Mouse (Mus musculus) frontal cortex, postnatal 14 days (tissue): ENCODE measurements around the gene Xylb.

ENCODE experiments used
- DNase-seq, 2 experiments: peaks; one replicate each; pipeline ENCODE4 v3.0.0; 2022; ENCODE audit warnings: low spot score in 2 of 2

The Xylb gene

DNA sequence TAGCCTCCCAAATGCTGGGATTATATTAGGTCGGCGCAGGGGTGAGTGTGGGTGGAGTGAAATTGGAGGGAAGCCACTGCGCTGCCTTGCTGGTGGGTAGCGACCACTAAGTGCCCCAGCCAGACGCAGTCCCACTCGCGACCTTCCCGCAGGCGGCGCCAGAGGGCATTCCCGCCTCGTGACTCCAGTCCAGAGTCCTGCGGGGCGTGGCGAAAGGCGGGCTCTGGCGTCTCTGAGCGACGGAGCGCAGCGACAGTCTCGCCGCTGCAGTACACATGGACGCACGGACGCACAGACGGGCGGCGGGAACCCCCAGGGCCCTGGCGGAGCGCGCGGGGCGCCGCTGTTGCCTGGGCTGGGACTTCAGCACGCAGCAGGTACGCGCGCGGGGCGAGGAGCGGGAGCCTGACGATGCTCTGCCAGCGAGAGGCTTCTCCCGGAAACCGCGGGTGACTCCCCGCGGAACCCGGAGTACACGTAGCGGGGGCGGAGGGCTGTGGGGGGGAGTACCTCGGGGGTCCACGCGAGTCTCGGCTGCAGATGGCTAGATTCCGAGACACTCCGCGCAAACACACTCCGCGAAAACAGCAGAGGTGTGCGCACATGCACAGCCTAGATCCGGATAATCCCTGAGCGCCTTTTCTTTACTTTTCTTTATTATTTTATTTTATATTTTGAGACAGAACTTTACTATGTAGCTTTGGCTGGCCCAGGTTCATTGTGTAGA is at the start of gene Xylb:
Gene Xylb, plus strand, starts transcription at position 51 of the 727 bp plus-strand sequence.
- peak; percentile 71 to 87 for DNase-seq

- no peak for DNase-seq
Observed at GRCm38 (mm10) chr9:119309067-119309466, 48.1 kb upstream of the Xylb start.

GRCm38 (mm10) chr9:119313096-119313495 is 44.1 kb upstream of the Xylb start:
- DNase-seq: no peak

DNA sequence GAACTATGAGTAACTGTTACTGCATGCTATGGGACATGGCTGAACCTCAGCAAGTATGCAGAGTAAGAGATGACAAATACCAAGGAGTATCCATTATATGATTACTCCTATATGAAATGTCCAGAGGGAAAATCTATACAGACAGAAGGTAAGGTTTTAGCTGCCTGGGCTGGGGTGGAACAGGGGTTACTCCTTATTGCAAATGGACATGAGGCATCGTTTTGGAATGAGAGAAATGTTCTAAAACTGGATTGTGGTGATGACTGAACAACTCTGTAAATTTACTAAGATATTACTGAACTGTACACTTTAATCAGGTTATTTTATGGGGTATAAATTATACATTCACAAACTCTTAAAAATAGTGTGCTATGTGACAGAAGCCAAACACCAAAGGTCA is 38.3 kb upstream of the Xylb start:
- DNase-seq: no peak

DNA sequence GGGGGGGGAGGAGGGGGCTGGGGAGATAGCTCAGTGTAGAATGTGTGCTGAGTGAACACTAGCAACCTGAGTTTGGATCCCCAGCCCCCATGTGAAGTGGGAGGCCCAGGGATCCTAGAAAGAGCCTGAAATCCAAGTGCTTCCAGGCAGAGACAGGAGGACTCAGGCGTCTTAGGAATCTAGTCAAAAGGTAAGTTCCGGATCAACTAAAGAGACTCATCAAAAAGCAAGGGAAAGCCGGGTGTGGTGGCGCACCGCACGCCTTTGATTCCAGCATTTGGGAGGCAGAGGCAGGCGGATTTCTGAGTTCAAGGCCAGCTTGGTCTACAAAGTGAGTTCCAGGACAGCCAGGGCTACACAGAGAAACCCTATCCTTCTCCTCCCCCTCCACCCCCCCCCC is 36.7 kb upstream of the Xylb start:
- no peak for DNase-seq

GRCm38 (mm10) chr9:119320946-119321345 is 36.2 kb upstream of the Xylb start:
- no peak for DNase-seq

GRCm38 (mm10) chr9:119321392-119322229 is 35.6 kb upstream of the Xylb start:
- peak; percentile 30 to 52 for DNase-seq

GRCm38 (mm10) chr9:119322289-119323259 is 34.6 kb upstream of the Xylb start, which contains the start of gene Oxsr1:
Gene Oxsr1 (minus strand): TSS chr9:119322427.
- peak; percentile 98 to 99 for DNase-seq

- no peak for DNase-seq
Observed at GRCm38 (mm10) chr9:119323260-119323645, 33.9 kb upstream of the Xylb start.

GRCm38 (mm10) chr9:119324130-119324529 is 33.1 kb upstream of the Xylb start:
- DNase-seq: no peak

GRCm38 (mm10) chr9:119328488-119328887 is 28.7 kb upstream of the Xylb start:
- no peak for DNase-seq

DNA sequence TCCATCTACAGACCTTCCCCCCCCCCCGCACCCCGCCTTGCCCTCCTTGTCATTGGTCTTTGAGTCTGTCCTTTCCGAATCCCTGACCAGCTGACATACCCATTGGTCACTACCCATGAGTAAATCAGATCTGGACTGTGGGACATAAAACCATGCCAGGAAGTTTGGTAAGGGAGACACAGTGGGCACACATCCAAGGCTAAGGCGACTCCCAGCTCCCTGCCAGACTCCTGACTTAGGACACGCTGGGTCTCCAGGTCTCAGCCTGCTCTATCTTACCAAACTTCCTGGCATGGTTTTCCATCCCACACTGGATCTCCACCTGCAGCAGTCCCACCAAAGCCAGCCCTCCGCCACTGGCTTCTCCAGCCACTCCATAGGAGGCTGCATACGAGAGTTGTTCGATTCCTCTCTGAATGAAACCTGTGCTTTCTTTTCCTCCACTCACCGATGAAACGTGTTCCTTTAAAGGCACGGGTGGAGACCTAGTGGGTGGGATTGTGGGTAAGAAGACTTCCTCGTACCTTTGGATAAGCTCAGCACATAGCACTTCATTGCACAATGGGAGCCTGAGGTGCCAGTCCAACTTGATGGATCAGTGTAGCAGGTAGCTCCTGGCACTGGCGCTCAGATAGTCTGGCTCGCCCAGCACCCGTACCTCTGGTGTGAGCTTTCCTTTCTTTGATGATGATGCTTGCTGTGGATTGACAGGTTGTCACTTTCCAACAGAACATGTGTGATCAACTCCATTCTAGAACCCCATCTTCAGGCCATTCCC is 26.8 kb upstream of the Xylb start:
- no peak for DNase-seq

- DNase-seq: no peak
Observed at GRCm38 (mm10) chr9:119334324-119334723, 22.9 kb upstream of the Xylb start.

GRCm38 (mm10) chr9:119334834-119335233 is 22.3 kb upstream of the Xylb start:
- no peak for DNase-seq

DNA sequence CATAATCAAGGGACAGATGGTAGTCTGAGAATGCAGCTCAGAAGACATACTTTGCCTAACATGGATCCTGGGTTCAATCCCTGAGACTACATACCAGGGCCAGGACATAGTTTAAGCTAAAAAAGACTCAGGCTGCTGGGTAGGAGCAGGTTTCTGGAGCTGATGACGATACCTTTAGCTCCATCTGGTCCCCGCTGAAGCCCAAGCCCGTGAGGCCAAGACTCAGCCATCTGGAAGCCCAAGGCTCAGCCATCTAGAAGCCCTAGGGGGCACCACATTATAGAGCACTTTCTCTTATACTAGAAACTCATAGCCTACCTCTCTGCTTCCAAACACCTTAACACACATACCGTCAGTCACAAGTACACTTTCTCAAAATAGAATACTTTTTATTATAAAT is 21.6 kb upstream of the Xylb start:
- no peak for DNase-seq

- no peak for DNase-seq
Observed at GRCm38 (mm10) chr9:119337842-119338241, 19.3 kb upstream of the Xylb start.

GRCm38 (mm10) chr9:119338350-119338749 is 18.8 kb upstream of the Xylb start:
- no peak for DNase-seq

GRCm38 (mm10) chr9:119339106-119339505 is 18.1 kb upstream of the Xylb start:
- DNase-seq: no peak

GRCm38 (mm10) chr9:119339558-119340211 is 17.5 kb upstream of the Xylb start, which contains the start of gene Acaa1a:
Gene Acaa1a (plus strand): TSS chr9:119339676.
- peak; percentile 51 to 58 for DNase-seq

GRCm38 (mm10) chr9:119340212-119340580 is 17.0 kb upstream of the Xylb start:
- no peak for DNase-seq
